Mouse (Mus musculus) olfactory bulb, adult 2 months (tissue): Measurements from ENCODE around the gene Cd70.

Experiments used
- CTCF ChIP-seq: fragments of 200-500 bp; IDR thresholded peaks from 2 replicates; pipeline ENCODE4 v1.5.1; 2012; ENCODE audit warnings: low read depth, mild to moderate bottlenecking, low read length, moderate library complexity; ENCODE audit not compliant: insufficient read depth
- POLR2A ChIP-seq: fragments of 200-500 bp; IDR thresholded peaks from 2 replicates; pipeline ENCODE4 v1.6.1; 2012; ENCODE audit warnings: mild to moderate bottlenecking, low read depth, low read length, moderate library complexity; ENCODE audit not compliant: insufficient read depth

DNA sequence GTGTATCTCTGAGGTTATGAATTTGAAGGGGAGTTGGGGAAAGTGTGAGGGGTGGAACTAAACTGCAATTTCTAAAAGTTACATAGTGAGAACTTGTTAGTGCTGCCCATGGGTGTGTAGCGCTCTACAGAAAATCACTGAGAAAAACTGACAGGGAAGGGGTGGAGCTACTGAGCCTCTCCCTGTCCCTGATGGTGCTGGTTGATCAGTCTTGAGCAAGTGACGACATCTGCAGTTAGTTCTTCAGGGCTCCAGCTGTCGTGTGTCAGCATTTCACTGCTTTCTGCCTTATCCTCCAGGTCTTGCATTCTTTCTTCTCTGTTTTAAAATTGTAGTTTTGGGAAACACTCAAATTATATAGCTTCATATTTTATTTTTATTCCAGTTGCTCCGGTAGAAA is 23.8 kb upstream of the Cd70 start:
- no peak for TF ChIP-seq CTCF
- no peak for TF ChIP-seq POLR2A
